Mouse (Mus musculus) midbrain, embryonic 11.5 days (tissue): ENCODE results near the gene Ctsd. TPM values are rescaled to one million over a fixed set of nuclear protein-coding genes. Genes with fewer than 3 reads are reported as not detected.

ENCODE experiments used
- ATAC-seq: fragments of 200-750 bp; cut with Nextera tagmentation; 2 replicates; pipeline ENCODE4 v1.8.0; 2017; ENCODE audit warnings: moderate TSS enrichment, moderate library complexity; ENCODE audit not compliant: low FRiP score
- DNase-seq: peaks from one replicate; pipeline ENCODE4 v3.0.0; 2015; ENCODE audit warnings: low spot score; ENCODE audit errors: missing footprints
- H3K27ac ChIP-seq: fragments of 300-500 bp; sonication (generic); 2 replicates; pipeline ENCODE4 v1.5.1; 2014; ENCODE audit warnings: low read depth, low read length
- H3K27me3 ChIP-seq: fragments of 300-500 bp; sonication (generic); 2 replicates; pipeline ENCODE4 v1.6.1; 2014; ENCODE audit warnings: mild to moderate bottlenecking, low read length, moderate library complexity, mixed read lengths; ENCODE audit not compliant: control insufficient read depth, insufficient read depth
- H3K36me3 ChIP-seq: fragments of 300-500 bp; sonication (generic); 2 replicates; pipeline ENCODE4 v1.6.1; 2014; ENCODE audit warnings: mild to moderate bottlenecking, low read length, moderate library complexity, mixed read lengths; ENCODE audit not compliant: control insufficient read depth, insufficient read depth
- H3K4me1 ChIP-seq: fragments of 300-500 bp; sonication (generic); 2 replicates; pipeline ENCODE4 v1.6.1; 2014; ENCODE audit warnings: low read length; ENCODE audit not compliant: control insufficient read depth, insufficient read depth
- H3K4me2 ChIP-seq: fragments of 300-500 bp; sonication (generic); 2 replicates; pipeline ENCODE4 v1.6.1; 2014; ENCODE audit warnings: mild to moderate bottlenecking, moderate library complexity
- H3K4me3 ChIP-seq: fragments of 300-500 bp; sonication (generic); 2 replicates; pipeline ENCODE4 v1.5.1; 2014; ENCODE audit warnings: low read depth, low read length
- H3K9ac ChIP-seq: fragments of 300-500 bp; sonication (generic); 2 replicates; pipeline ENCODE4 v1.6.1; 2014; ENCODE audit warnings: low read length
- H3K9me3 ChIP-seq: fragments of 300-500 bp; sonication (generic); 2 replicates; pipeline ENCODE4 v1.6.1; 2016; ENCODE audit warnings: low read length; ENCODE audit not compliant: control insufficient read depth
- WGBS: fragments of 180-500 bp; shearing (Covaris S2); extraction: QIAGEN DNeasy Blood & Tissue Kit; methylation state at CpG from one replicate; pipeline ENCODE4 v1.1.7; 2014; 5-methylcytosine and 5-hydroxymethylcytosine counted together
- polyA plus RNA-seq: library from polyadenylated mRNA; unstranded; fragments of >200 nt; fragmentation: Nextera tagmentation; extraction: Ambion mirVana; gene quantifications from 2 replicates; pipeline ENCODE4 v1.2.1, GENCODE M21; 2014

Gene Ctsd
- polyA plus RNA-seq, 1 experiment from 2014 or later, result 169 TPM

DNA sequence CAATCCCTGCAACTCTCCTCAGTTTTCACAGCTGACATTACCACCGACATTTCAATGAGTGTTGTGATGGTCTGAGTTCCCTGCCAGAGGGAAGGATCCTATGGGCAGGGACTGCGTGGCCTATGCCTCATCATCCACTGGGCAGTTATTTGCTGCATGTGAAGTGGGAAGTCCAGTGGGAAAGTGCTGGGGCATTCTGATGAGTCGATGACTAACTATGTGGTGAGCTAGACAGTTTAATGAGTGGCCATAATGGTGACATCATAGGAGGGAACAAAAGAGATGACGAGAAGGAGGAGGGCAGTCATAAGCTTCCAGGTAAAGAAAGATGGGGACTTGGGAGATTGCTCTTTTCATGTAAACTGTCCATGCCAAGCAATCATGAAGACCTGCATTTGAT is 24.7 kb downstream of the Ctsd start:
- DNase-seq, result no peak
- no peaks in the 10 kb centered on the region for H3K36me3 ChIP-seq
- peaks cover 3% of the 10 kb centered on the region; the same call in 1 of the 2 replicates for H3K4me1 ChIP-seq
- no peak overlapping the region for H3K27ac ChIP-seq
- 82% methylated on average over 4 of the region's 4 CpGs for WGBS
- H3K9ac ChIP-seq, result no peak overlapping the region
- no peak for ATAC-seq
- no peak overlapping the region for H3K4me3 ChIP-seq
- no peaks in the 10 kb centered on the region for H3K9me3 ChIP-seq
- no peak overlapping the region for H3K4me2 ChIP-seq
- H3K27me3 ChIP-seq, result no peaks in the 10 kb centered on the region

DNA sequence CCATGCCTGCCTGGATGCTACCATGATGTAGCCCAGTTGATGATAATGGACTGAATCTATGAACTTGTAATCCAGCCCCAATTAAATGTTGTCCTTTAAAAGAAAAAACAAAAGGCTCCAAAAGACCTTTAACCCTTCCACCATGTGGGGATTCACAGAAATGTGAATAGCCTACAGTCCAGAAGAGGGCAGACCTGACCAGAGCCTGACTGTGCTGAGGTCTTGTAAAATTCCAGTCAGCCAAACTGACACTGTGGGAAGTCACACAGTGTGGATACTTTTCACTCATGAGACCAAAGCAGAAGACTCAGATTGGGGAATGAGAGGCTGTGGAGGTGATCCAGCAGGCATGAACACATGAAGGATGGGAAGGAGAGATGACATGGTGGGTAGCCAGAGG is 27.1 kb downstream of the Ctsd start:
- DNase-seq, result no peak
- Histone ChIP-seq H3K27ac (no peak overlapping the region), H3K36me3 (no peaks in the 10 kb centered on the region), H3K4me2 (no peak overlapping the region), H3K4me3 (no peak overlapping the region), H3K4me1 (peaks cover 3% of the 10 kb centered on the region; the same call in 1 of the 2 replicates), H3K9me3 (no peaks in the 10 kb centered on the region), H3K9ac (no peak overlapping the region), H3K27me3 (no peaks in the 10 kb centered on the region)
- no peak for ATAC-seq

DNA sequence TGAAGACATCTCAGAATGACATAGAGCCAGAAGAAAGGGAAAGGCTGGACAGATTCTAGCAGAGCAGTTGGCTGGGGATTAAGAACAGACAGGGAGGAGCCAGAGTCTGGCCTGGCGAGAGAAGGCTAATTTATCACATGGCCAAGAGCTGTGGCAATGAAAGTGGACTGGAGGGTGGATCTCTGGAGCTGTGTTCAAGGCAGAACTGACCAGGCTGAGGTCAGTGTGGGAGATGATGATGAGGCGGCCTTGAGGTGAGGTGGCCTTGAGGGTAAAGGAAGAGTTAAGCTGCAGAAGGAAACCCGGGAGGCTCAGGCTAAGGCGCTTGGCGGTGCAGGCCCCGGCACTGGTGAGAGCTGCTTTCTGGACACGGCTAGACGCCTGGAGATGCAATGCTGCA is 28.7 kb downstream of the Ctsd start:
- H3K27ac ChIP-seq, result no peak overlapping the region
- 71% methylated on average over 8 of the region's 8 CpGs for WGBS

DNA sequence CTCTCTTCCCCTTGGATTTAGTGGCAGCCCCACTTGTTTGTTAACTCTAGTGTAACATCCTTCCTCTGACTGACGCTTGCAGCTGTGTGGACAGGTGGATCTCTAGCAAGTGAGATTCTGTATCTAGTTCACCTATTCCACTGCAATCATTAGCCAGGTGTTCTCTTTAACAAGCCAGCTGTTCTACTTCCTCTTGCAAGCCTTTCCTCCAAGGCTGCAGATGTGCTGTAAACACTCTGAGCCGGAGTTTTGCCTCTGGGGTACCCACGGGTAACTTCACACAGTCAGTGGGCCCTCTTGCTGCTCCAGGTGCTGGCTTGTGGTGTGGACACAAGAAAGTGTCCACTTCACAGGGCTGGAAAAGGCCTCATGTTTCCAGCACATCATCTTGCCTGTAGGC is 30.3 kb downstream of the Ctsd start:
- no peaks in the 10 kb centered on the region for H3K36me3 ChIP-seq
- no peak for DNase-seq
- no peaks in the 10 kb centered on the region for H3K27me3 ChIP-seq
- no peak for ATAC-seq
- no peak overlapping the region for H3K9ac ChIP-seq
- H3K4me2 ChIP-seq, result no peak overlapping the region
- no peak overlapping the region for H3K4me3 ChIP-seq
- H3K27ac ChIP-seq, result no peak overlapping the region
- 85% methylated on average over 3 of the region's 3 CpGs for WGBS
- H3K9me3 ChIP-seq, result no peaks in the 10 kb centered on the region
- H3K4me1 ChIP-seq, result peaks cover 3% of the 10 kb centered on the region; the same call in 1 of the 2 replicates

More for the DNA sequence above, 28.7 kb downstream of the Ctsd start:
- H3K4me3 ChIP-seq, result no peak overlapping the region
- no peak for ATAC-seq
- no peaks in the 10 kb centered on the region for H3K36me3 ChIP-seq
- H3K4me1 ChIP-seq, result peaks cover 3% of the 10 kb centered on the region; the same call in 1 of the 2 replicates
- H3K4me2 ChIP-seq, result no peak overlapping the region
- H3K27me3 ChIP-seq, result no peaks in the 10 kb centered on the region
- H3K9ac ChIP-seq, result no peak overlapping the region
- H3K9me3 ChIP-seq, result no peaks in the 10 kb centered on the region
- DNase-seq, result no peak

DNA sequence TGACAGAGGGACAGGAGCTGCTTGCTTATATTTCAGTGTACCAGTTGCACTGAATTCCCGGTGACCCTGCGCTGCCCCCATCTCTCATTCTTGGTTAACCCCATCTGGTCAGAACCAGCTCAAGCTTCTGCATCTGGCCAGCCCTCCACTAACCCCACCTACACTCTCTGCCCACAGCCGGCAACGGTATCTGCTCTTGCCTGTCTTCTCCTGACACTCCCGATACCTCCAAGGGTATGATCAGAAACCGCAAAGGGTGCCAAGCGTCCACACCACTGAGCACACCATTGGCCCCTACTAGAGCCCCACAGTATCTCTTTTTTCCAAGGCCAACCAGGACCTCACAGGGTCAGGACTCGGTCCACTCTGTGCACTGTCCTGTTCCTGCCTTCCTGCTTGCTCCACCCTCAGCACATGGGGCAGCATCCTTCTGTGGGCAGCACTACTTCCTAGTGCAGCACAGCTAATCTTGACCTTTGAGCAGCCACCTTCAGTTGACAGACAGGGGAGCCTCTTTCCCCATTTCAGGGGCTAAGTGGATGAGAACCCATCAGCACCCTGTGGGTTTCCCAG is 33.1 kb downstream of the Ctsd start:
- WGBS, result 85% methylated on average over 8 of the region's 8 CpGs
- Histone ChIP-seq H3K4me1 (peaks cover 3% of the 10 kb centered on the region; the same call in 1 of the 2 replicates), H3K9me3 (no peaks in the 10 kb centered on the region), H3K4me2 (no peak overlapping the region), H3K36me3 (no peaks in the 10 kb centered on the region), H3K9ac (no peak overlapping the region), H3K4me3 (no peak overlapping the region), H3K27ac (no peak overlapping the region), H3K27me3 (no peaks in the 10 kb centered on the region)
- ATAC-seq (no peak), DNase-seq (no peak)

DNA sequence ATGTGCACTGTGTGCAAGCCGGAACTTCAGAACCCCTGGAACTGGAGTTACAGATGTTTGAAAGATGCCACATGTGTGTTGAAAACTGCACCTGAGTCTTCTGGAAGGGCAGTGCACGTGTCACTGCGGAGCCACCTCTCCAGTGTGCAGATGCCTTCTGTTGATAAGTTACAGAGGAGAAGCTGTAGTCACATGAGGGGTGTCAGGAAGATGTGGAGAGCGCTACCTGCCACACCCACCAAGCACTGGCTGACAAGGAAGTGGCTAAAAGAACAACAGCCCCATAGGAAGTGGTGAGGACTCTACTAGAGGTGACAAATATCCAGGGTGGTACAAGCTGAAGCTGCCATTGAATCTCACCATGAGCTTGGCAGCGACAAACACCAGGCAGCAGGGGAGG is 34.0 kb downstream of the Ctsd start:
- Histone ChIP-seq H3K4me3 (no peak overlapping the region), H3K4me2 (no peak overlapping the region), H3K27ac (no peak overlapping the region), H3K4me1 (peaks cover 4% of the 10 kb centered on the region; the same call in 1 of the 2 replicates), H3K9ac (no peak overlapping the region), H3K36me3 (no peaks in the 10 kb centered on the region), H3K27me3 (no peaks in the 10 kb centered on the region), H3K9me3 (no peaks in the 10 kb centered on the region)
- no peak for ATAC-seq
- WGBS, result 82% methylated on average over 5 of the region's 5 CpGs
- no peak for DNase-seq

DNA sequence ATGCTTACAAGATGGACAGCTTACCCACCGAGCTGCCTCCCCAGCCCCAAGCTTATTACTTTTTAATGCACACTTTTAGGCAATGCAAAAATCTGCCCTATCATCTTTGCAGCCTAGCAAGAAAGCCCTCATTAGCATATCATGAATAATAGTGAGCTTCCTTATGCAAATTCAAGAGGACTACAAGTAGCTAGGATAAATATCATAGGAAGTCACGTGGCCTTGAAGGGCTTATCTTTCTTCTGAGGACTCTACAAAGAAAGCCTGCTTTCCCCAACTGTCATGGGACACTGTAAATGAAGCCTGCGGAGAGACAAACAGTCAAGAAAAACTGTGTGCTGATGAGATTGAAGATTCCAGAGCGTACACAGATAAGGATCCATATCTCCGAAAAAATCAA is 36.3 kb downstream of the Ctsd start:
- 79% methylated on average over 5 of the region's 5 CpGs for WGBS
- no peaks in the 10 kb centered on the region for H3K9me3 ChIP-seq
- 0 out of 2 replicates have a peak, but pooled peaks cover 4% of the 10 kb centered on the region for H3K4me1 ChIP-seq
- no peak overlapping the region for H3K4me3 ChIP-seq
- no peak overlapping the region for H3K27ac ChIP-seq
- H3K27me3 ChIP-seq, result no peaks in the 10 kb centered on the region
- DNase-seq (no peak), ATAC-seq (no peak)
- no peaks in the 10 kb centered on the region for H3K36me3 ChIP-seq
- no peak overlapping the region for H3K9ac ChIP-seq
- no peak overlapping the region for H3K4me2 ChIP-seq

DNA sequence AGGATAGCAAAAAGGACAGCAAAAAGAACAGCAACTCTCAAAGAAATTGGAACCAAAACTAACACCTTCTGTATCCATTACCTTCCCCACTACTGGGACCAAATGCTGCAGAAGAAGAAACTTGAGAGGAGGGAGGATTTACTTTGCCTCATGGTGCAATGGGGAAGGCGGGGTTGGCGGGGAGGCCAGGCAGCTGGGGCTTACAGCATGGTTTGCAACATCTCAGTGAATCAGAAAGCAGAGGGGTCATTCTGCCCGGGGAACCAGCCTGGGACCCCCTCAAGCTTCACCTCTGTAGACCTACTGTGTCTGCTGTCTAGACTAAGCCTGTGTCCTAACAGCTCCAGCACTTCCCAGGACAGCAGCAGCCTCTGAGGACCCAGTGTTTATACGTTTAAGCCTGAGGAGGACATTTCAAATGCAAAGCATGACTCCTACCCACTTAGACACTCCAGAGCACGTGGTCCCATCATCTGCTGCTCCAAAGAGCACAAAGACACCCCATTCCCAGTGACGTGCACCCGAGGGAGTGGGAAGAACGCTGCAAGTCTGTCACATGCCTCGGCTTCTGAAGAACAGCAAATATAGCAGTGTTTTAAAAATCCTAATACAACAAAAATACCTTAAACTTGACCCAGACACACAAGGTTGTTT is 38.4 kb downstream of the Ctsd start:
- WGBS, result 28% methylated on average over 9 of the region's 9 CpGs
- ATAC-seq, result peak; percentile 69
- H3K27me3 ChIP-seq, result no peaks in the 10 kb centered on the region

DNA sequence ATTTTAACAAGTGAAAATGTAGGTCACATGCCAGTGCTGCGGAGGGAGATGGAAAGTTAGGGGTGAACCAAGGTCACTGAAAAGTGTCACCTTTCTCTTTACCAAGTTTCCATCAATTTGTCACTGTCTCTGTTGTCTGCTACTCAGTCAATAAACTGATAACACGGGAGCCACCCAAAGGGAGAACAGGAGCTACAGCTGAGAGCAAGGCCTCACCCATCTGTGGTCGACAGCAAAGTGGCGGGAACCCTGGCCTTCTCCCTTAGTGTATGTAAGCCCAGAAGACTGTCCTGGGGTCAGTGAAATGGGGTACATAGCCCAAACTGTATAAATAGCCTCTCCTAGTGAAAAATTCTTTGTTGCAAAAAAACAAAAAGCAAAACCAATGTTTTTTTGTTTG is 40.3 kb downstream of the Ctsd start:
- no peak for DNase-seq

More for the DNA sequence above, 38.4 kb downstream of the Ctsd start:
- DNase-seq, result no peak
- H3K9ac ChIP-seq, result no peak overlapping the region
- 0 out of 2 replicates have a peak, but pooled peaks cover 4% of the 10 kb centered on the region for H3K4me1 ChIP-seq
- no peak overlapping the region for H3K27ac ChIP-seq
- no peak overlapping the region for H3K4me3 ChIP-seq
- H3K9me3 ChIP-seq, result no peaks in the 10 kb centered on the region
- H3K36me3 ChIP-seq, result no peaks in the 10 kb centered on the region
- no peak overlapping the region for H3K4me2 ChIP-seq

More for the DNA sequence above, 40.3 kb downstream of the Ctsd start:
- no peak overlapping the region for H3K9ac ChIP-seq
- H3K36me3 ChIP-seq, result no peaks in the 10 kb centered on the region
- H3K27me3 ChIP-seq, result no peaks in the 10 kb centered on the region
- H3K27ac ChIP-seq, result no peak overlapping the region
- 83% methylated on average over 4 of the region's 4 CpGs for WGBS
- ATAC-seq, result no peak
- H3K4me2 ChIP-seq, result no peak overlapping the region
- H3K4me3 ChIP-seq, result no peak overlapping the region
- H3K9me3 ChIP-seq, result no peaks in the 10 kb centered on the region
- 0 out of 2 replicates have a peak, but pooled peaks cover 4% of the 10 kb centered on the region for H3K4me1 ChIP-seq
